Mouse (Mus musculus): ENCODE results near the gene Zc3h7a. TPM values are rescaled to one million over a fixed set of nuclear protein-coding genes. Genes with fewer than 3 reads are reported as not detected.

Zc3h7a gene
- total RNA-seq, 2 experiments from 2014 or later, result 60.9 to 66.2 TPM

GRCm38 (mm10) chr16:11090836-11091570 is 85.2 kb downstream of the Zc3h7a start:
- intact Hi-C loops (cut with DNase I), result no loop called here
- DNase-seq (ENCODE audit: extremely low spot score in 1 of 2, low spot score in 2 of 2), result no peak

- no peak for DNase-seq (ENCODE audit: extremely low spot score in 1 of 2, low spot score in 2 of 2)
- intact Hi-C loops (cut with DNase I), result no loop called here
Observed at GRCm38 (mm10) chr16:11086856-11087588, 89.2 kb downstream of the Zc3h7a start.

Small RNA genes lying within 50 kb of the gene (microRNA-seq; reads per million reads assigned to microRNA genes)
- 20.4 reads per million, percentile 40 among the genes with 10 or more reads in this experiment for gene Gm23935

Other genes starting within 250 kb of the Zc3h7a start
- gene Snn, start 115.4 kb downstream of the Zc3h7a start, total RNA-seq (2021), result 100 to 1,000 TPM; 217 to 219 TPM
- 10 to 100 TPM in 1 of 2 experiments, 1 to 10 TPM in 1; 9.6 to 10.9 TPM for gene Litaf, start 110.2 kb downstream of the Zc3h7a start, total RNA-seq (2021)
- 10 to 100 TPM; 37.1 to 38.7 TPM for gene Txndc11, start 41.7 kb downstream of the Zc3h7a start, total RNA-seq (2021)
- gene Rsl1d1, start 26.9 kb upstream of the Zc3h7a start, total RNA-seq (2021), result 10 to 100 TPM; 58.9 to 63.1 TPM
- gene Gspt1, start 77.9 kb upstream of the Zc3h7a start, total RNA-seq (2021), result 100 to 1,000 TPM in 1 of 2 experiments, 10 to 100 TPM in 1; 97.8 to 103 TPM
- under 1 TPM; 0.58 to 0.61 TPM for gene Tnfrsf17, start 137.4 kb upstream of the Zc3h7a start, total RNA-seq (2021)
- 10 to 100 TPM; 32.1 to 33.4 TPM for gene Snx29, start 146.5 kb upstream of the Zc3h7a start, total RNA-seq (2021)

Data from left cerebral cortex, postnatal 10 days (tissue).